Mouse (Mus musculus) myocyte (in vitro differentiated cells): Measurements from ENCODE around the gene Ltc4s.

Experiments used
- E2F4 ChIP-seq: IDR thresholded peaks from one replicate; pipeline ENCODE4 v1.6.1; 2011; ENCODE audit warnings: mild to moderate bottlenecking, control low read depth, moderate library complexity; ENCODE audit not compliant: insufficient read depth
- MAX ChIP-seq: IDR thresholded peaks from one replicate; pipeline ENCODE4 v1.6.1; 2011; ENCODE audit warnings: low read depth, mild to moderate bottlenecking, control low read depth

- TF ChIP-seq E2F4 (no peak), MAX (no peak)
Observed at GRCm38 (mm10) chr11:50205434-50205833, 33.0 kb downstream of the Ltc4s start.
